Mouse (Mus musculus): ENCODE data around the gene Unc50.

The Unc50 gene

DNA sequence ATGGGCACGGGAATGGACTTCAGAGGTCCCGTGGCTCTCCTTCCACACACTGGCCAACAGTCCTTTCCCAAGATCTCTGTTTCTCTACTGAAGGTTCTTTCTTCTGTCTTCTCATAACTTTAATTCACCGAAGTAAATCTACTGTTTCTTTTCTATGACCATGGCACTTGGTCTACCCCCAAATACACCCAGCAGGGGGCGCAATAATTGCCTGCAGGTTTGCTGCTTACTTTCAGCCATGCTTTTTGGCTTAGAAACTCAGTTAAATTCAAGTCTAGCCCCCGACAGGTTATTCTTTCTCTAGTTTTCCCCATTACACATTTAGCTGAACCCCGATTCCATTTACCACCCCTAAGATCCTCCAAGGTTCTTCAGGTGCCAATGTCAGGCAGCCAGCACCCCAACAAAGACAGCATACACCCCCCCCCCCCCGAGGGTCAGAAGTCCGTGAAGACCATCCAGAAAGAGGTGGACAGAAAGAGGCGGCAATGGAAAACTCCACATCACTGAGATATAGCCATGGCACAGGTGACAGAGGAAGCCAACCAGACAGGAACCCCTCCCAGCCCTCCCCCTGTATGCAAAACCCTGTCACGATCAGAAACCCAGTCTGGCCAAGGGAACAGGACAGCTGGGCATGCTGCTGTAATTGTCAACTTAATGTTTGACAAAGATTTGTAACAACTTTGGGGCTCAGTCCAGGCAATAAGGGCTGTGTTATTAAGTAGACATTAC is 18.6 kb downstream of the Unc50 start:
- DNase-seq (ENCODE audit: inconsistent ontology term) = no peak

DNA sequence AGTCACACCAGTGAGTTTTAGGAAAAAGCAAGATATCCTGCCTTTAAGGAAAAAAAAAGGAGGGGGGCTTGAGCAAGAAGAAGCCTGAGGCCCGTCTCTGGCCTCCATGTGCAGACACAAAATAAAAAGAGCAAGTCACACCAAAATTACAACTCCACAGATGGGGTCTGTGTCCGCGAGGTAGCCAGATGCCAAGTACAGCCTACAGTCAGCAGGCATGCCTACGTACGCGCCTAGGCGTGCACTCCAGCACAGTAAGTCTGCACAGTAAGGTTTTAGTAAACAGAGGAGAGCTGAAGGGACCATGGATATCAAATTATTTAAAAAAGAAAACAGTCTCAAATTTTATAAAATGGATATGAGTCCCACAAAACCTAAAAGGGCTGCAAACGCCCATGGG is 21.3 kb downstream of the Unc50 start:
- DNase-seq (ENCODE audit: inconsistent ontology term) = no peak

DNA sequence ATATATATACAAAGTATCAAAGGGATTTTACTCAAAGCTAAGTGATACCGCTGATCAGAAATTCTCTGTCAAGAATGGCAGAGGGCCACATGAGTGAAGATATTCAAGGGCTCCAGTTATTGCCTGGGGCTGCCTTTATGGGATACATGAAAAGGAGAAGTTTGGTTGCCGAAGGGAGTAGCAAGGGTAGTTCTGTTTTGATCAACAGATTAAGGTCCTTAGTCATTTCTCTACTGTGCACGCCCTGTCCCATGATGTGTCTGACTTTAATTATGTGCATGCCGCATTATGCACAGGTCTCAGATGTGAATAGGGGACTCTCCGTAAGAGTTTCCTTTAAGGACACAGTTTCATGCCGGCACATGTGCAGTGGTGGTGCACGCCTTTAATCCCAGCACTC is 27.6 kb downstream of the Unc50 start:
- DNase-seq (ENCODE audit: inconsistent ontology term) = no peak

DNA sequence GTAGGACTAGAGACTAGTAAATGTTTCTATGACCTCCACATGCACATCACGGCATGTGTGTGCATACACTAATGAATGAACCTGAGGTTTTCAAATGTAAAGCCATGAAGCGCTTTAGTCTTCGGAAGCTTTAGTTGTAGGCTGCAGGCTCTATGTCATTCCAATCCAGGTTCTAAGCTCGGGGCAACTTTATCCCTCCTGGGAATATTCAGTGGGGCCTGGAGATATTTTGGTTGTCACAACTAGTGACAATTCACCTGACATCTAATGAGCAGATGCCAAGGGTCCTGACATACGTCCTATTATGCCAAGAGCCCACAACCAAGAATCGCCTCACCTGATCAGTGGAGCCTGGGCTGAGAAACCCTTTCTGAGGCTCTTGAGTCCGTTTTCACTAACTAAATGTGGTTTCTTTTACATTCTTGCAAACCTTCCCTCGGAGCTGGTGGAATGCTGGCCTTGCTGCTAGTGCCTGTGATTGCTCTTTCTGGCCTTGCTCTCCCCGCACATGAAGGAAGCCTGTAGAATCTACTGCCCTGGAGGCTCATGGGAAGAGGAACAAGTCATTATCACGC is 35.0 kb downstream of the Unc50 start:
- no peak for DNase-seq (ENCODE audit: inconsistent ontology term)

DNA sequence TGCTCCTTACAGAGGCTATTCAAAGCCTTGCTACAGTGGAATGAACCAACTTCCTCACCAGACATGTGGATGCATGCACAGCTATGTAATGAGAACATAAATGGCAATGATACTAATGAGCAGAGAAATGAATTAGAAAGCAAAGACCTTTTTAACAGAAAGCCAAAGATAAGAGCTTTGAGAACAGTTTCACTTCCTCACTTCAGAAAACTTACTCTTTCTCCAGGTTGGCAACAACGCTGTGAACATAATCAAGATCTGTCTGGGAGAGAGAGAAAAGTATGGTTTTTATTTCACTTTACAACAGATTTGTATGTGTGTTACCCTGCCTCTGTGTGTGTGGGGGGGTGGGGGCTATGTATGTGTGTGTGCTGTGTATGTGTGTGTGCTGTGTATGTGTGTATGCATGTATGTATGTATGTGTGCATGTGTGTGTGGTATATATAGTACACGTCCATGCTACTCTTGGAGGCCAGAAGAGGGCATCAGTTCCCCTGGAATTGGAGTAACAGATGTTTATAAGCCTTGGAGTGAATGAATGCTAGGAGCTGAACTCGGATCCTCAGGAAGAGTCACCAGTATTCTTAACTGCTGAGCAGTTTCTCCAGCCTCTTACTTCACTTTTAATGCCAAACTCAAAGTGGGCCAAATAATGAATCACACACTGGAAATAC is 36.5 kb downstream of the Unc50 start:
- no peak for DNase-seq (ENCODE audit: inconsistent ontology term)

DNA sequence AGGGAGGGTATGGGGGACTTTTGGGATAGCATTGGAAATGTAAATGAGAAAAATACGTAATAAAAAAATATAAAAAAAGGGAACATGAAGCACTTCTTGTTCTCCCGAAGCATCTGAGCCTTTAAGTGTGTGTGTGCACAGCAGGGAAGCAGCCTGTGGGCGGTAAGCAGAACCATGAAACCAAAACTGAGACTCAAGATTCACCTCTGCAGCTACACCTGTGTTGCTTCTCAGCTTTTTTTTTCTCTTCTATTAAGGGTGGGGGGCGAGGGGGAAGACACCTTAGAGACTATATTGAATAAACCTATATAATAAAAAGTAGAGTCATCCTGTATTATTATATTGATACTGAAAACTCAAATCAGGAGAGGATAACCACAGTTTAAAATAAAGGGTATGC is 37.9 kb downstream of the Unc50 start:
- no peak for DNase-seq (ENCODE audit: inconsistent ontology term)

DNA sequence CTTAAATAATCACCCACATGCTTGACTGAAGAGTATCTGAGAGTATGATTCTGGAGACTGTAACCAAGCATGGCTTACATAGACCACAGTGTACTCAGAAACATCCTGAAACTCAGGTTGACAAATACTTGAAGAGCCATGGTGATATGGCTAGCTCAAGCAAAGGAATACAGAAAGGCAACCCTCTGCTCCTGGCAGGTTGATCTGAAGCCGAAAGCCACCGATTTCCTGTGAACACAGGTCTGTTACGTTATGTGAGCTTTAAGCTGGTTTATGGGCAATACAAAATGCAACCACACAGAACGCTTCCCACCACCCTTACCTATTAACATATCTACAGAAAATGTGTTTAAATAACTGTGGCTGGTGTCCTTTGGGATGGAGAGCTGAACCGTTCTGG is 39.1 kb downstream of the Unc50 start:
- no peak for DNase-seq (ENCODE audit: inconsistent ontology term)

DNA sequence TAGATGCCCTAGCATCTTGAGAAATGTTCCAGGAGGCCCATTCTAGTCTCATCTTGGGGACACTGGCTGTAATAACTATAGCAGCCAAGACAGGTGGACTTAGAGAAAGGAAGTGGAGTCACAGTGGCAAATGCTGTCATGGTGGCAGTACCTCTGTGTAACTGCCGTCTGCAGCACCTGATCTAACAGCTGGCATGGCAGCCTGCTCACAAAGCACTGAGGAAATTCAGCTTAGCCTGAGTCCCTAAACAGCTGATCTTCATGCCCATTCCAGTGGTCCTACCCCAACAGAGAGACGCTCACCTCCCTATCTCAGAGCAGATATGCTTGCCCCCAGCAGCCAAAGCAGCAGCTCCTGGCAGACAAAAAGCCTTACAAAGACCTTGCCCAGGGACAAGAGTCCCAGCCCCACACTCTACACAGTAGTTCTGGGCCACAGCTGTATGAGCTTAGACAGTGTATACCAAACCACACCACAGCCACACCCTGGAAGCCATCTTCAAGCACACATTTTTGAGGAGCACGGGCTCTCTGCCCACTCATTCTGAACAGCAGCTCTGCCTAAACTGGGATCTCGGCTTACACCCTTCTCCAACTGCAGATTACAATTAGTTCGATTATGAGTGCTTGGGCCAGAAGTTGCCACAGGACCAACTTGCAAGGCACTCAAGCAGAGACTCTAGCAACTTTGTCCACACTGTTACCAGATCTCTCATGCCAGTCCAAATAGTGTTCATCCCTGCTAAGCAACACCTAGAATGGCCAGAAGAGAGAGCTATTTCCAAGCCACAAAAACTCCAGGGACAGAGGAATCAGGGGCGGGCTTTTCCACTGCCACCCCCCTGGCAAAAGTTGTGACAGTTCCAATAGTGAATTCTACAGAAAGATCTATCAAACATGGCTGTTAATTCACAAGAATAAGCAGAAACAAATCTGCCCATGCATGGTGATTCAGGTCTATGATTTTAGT is 41.5 kb downstream of the Unc50 start:
- DNase-seq (ENCODE audit: inconsistent ontology term) = no peak

DNA sequence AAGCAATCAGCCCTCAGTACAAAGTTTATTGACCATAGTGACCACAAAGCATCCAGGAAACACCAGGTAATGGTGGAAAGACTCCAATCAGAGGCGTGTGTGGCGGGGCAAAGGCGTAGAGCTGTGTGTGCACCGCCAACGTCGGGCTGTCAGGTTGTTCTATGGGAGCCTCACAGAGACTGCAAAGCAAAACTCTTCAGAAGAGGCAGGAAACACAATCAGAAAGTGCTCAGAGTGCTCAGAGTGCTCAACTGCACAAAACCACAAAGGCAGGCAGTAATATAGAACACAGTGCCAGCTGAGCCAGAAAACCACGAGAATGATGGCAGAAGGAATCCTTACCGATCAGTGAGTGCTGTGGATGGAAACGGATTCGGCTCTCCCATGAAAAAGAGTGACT is 43.3 kb downstream of the Unc50 start:
- DNase-seq (ENCODE audit: inconsistent ontology term) = peak; percentile 18

DNA sequence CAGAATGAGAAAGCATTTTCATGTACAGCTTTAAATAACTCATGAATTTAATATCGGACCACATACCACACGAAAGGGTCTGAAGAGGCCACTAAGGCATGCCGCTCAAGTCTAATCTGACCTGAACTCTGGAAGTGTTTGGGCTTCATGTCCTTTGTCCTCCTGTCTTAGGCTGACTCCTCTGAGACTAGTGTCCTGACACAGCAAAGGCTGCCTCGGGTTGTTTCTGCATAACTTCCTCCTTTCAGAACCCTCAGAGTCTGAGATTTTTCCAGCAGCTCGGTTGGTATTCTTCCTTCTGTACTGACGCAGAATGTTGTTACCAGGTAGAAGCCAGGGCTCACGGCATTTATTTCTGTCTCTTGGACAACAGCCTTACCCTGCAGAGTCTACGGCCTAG is 44.1 kb downstream of the Unc50 start:
- no peak for DNase-seq (ENCODE audit: inconsistent ontology term)

DNA sequence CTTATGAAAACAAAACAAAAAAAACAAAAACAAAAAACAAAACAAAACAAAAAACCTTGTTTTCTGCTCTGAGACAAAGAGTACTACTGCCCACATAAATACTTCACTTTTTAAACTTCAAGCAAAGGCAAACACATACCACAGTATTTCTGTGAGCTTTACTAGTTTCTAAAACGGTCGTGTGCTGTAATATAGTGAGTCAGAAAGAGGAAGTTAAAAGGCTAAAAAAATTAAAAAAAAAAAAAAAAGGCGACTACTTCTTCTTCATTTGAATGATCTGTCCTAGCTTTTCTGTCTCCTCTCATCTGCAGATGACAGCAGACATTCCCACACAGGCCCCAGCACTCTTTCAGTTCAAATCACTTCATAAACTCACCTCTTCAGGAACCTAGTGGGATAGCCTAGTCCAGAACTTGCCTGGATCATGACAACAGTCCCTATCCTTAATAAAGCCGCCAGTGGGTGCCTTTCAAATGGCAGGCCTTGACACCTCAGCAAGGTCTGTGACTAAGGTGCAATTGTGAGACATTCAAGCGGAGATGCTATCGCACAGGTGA is 44.8 kb downstream of the Unc50 start:
- DNase-seq (ENCODE audit: inconsistent ontology term) = no peak

DNA sequence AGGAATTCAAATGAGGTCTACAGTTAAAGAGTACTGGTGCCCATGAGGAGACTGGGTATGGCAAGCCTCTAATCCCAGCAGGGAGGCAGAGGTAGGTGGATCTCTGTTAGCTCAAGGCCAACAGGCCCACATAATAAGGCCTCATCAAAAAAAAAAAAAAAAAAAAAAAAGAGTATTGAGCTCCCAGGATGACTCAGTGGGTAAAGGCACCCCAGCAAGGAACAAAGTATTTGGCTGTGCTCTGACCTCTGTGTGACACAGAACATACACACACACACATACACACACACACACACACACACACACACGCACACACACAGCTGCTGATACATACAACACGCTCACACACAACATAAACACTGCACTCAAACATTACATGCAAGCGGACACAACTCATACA is 45.4 kb downstream of the Unc50 start:
- no peak for DNase-seq (ENCODE audit: inconsistent ontology term)

DNA sequence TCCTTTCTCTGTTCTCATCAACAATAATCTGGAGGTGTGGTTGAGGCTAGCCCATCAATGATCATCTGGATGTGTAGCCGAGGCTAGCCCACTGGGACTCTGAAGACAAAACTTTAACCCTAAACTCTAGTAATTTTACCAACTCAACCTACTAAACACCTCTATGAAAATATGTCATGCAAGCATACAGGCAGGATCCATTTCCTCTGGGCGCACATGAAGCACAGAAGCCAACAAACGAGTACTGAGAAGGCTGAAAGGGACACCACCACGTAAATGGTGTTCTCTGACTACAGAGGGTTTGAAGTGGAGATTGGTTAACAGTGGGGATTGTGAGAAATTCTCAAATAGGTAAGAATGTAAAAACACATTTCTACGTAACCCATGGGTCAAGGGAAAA is 47.3 kb downstream of the Unc50 start:
- no peak for DNase-seq (ENCODE audit: inconsistent ontology term)

DNA sequence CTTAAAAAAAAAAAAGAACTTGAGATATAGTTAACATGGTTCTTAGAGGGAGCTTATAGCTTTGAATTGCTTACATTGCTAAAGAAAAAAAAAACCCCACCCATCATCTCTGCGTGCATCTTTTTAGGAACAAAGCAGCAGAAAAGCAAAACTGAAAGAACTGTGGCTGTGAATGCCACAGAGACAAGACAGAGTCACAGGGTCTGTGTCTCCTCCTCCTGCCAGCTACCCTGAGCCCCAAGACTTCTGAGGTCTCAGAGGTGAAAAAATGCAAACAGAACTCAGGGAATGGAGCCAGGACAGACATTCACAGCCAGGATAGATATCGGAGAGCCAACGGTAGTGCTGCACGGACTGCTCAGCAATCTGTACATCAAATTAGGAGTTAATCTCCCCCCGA is 48.0 kb downstream of the Unc50 start:
- no peak for DNase-seq (ENCODE audit: inconsistent ontology term)

DNA sequence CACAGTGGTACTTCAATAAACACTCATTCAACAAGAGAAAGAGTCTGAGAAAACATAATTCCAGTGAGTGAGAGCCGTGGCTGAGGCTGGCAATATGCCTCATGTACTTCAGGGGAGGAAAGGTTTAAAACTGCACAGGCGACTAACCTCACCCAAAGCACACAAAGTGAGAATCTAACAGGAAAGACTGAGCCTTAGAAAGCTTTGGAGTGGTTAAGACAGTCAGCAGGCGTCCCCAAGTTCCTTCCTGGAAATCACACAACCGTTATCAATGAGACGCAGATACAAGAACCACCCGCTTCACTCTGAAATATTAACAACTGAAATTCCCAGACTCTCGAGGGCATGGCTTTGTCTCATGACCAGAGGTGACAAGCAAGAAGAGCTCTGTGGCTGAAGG is 48.5 kb downstream of the Unc50 start:
- no peak for DNase-seq (ENCODE audit: inconsistent ontology term)

DNA sequence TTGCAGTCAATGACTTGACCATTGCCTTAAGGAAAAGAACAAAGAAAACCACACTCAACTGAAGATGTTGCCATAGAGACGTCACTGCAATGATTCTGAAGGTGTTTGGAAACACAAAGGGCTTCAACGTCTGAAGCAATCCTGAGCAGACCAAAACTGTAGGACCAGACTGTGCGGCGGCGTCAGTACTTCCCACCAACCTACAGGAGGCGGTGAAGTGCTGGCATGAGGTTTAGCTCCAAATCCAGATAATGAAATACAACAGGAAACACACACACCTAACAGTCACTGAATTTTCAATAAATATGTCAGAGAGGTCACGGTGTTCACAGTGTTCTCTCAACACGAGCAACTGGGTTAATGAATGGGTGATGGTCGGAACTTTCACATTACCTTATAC is 49.1 kb downstream of the Unc50 start:
- DNase-seq (ENCODE audit: inconsistent ontology term) = no peak

DNA sequence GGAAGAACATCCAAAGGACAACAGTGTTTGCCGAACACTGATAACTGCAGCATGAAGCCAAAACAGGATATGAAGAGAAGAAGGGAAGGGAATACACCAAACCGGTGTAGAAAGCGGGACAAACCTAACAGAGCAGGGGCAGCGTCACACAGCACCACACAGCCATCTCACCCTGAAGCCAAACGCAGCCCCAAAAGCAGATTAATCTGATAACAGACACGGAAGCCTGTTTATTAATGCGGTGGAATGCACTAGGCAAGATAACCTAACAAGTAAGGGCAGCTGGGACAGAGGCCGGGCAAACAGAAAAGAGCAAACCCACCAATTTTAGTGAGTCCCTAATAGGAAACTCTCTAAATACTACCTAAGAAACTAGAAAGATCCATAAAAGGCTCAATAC is 49.8 kb downstream of the Unc50 start:
- no peak for DNase-seq (ENCODE audit: inconsistent ontology term)

DNA sequence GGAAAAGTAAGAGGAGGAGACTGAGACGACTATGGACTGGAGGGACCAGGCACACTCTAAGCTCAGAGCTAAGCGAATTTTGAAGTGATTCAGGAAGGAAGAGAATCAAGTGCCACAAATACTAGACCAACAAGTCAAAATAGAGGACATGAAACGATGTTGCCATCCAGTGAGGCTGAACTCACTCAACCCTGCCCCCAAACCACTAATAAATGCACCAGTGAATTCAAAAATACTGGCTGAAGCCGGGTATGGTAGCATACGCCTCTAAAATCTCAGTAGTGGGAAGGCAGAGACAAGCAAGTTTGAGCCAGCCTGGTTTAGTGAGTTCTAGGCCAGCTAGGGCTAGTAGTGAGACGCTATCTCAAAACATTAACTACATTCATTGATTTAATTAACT is 50.8 kb downstream of the Unc50 start:
- DNase-seq (ENCODE audit: inconsistent ontology term) = no peak

DNA sequence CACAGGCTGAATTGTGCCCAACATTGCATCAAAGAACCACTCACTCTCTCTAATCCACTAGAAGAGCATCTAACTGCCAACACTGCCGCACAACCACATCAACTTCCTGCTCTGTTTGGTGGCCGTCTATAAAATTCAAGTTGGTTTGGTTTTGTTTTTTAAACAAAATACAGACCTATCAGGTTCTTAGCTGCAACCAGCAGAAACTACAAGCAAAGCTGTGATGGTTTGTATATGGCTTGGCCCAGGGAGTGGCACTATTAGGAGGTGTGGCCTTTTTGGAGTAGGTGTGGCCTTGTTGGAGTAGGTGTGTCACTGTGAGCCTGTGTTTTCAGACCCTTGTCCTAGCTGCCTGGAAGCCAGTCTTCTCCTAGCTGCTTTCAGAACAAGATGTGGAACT is 51.4 kb downstream of the Unc50 start:
- no peak for DNase-seq (ENCODE audit: inconsistent ontology term)

DNA sequence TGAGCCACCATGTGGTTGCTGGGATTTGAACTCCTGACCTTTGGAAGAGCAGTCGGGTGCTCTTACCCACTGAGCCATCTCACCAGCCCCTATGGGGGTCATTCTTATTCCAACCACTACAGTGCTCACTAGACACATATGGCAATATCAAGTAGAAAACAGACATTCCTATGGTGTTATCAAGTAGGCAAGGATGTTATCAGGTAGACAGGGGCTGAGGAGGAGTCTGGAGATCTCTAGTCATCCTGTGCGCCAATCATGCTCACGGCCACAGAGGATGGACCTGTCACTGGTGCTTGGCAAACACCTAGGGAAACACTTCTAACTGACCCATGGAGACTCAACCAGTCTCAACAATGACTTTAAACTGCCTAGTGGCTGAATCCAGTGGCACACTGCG is 54.7 kb downstream of the Unc50 start:
- DNase-seq (ENCODE audit: inconsistent ontology term) = no peak

DNA sequence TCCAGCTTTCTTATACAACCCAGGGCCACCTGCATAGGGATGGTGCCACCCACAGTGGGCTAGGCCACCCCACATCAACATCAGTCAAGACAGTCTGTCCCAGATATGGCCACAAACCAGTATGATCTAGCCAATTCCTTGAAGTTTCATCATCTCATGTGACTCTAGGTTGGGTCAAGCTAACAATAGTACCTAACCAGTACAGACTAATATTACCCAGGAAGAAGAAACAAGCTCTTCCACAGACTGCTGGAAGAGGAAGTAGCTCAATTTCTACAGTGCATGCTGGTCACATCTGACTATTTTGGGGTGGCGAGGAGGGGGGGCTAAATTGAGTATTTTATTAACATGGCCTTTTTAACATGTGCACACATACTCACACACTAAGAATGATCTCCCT is 56.5 kb downstream of the Unc50 start:
- DNase-seq (ENCODE audit: inconsistent ontology term) = no peak

DNA sequence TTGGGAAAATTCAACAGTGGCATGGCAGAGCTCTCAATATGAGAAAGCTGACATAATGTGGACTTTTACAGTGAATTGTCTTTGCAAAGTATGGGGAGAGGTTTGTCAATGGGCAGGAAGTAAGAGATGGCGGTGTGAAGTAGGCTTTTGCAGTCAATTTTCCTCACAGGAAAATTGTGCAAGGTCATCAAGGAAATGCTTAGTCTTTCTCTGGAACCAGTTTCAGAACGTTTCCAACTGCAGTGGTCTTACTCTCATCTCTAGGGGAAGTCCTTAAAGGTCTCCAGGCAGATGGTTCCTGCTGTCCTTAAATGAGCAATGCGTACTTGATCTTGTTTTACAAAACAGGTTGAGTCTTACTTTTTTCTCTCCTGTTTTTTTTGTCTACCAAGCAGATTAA is 57.1 kb downstream of the Unc50 start:
- no peak for DNase-seq (ENCODE audit: inconsistent ontology term)

Data from Muller cell, postnatal 12 days (primary cell).